Mouse (Mus musculus): ENCODE measurements at regions not wholly inside any gene's neighbourhood (a gene's known extent, or its start where the extent isn't known, plus 50 kb on each side); places are given as distances from the start of the nearest gene placed in this dataset.

DNA sequence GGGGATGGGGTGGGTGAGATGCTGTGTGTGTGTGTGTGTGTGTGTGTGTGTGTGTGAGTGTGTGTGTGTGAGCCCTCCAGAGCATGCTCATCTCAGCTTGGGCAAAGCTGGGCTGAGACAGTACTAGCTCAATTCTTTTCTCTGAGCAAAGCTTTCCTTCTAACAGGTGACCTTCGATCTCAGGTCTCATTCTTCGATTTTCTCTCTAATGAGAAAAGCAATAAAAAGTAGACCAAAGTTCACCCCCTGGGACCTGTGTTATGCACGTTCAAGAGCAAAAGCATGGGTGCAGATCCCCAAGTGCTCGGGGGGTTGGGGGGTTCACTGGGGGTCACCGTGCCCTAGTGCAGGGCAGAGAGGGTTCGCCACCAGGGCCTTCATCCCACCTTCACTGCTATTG is 103.1 kb upstream of the Slc22a12 start:
- DNase-seq (ENCODE audit: low read depth, low spot score): no peak

GRCm38 (mm10) chr19:6644871-6645270 is 102.0 kb upstream of the Slc22a12 start:
- DNase-seq (ENCODE audit: low read depth, low spot score): no peak

- DNase-seq (ENCODE audit: low read depth, low spot score): no peak
Observed at GRCm38 (mm10) chr19:6639681-6640080, 96.8 kb upstream of the Slc22a12 start.

DNA sequence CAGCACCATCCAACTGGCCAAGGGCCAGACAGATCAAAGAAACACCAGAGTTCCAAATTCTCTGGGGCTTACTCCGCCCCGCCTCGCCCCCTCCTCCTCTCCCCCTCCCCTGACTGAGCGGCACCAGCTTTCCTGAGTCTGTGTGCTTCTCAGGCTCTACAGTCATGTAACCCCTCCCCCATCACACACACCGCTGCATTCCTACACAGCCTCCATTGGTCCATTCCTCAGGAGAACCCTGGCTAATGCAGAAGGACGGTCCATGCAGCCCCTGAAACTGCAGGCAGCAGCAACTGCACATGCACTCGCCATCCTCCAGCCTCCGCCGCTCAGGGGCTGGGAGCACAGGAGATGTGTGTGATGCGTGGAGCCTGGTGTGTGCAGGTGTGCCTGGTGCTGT is 90.6 kb upstream of the Slc22a12 start:
- peak; percentile 50 for DNase-seq (ENCODE audit: low read depth, low spot score)

DNA sequence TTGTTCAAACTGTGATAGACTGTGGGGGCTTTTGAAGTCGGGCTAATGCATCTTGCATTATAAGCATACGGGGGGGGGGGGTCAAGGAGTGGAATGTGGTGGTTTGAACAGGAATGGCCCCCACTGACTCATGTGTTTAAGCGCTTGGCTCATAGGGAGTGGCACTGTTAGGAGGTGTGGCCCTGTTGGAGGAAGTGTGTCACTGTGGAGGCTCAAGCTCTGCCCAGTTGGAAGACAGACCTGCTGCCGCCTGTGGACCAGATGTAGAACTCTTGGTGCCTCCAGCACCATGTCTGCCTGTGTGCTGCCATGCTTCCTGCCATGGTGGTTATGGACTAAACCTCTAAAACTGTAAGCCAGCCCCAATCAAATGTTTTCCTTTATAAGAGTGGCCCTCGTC is 89.0 kb upstream of the Slc22a12 start:
- DNase-seq (ENCODE audit: low read depth, low spot score): no peak

DNA sequence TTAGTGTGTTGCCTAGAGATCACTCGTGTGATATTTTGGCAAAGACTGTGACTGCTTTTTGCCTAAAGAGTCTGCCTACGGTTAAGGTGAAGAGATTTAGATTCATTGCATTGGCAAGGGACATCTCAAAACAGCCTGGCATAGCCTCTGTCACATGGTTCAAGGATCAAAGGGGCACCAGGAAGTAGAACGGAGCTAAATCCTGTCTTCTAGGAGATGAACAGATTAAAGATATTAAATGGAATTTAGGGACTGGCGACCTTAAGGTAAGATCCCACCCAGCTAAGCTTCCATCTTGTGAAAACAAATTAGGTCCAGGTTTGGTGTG is 87.7 kb upstream of the Slc22a12 start:
- no peak for DNase-seq (ENCODE audit: low read depth, low spot score)

DNA sequence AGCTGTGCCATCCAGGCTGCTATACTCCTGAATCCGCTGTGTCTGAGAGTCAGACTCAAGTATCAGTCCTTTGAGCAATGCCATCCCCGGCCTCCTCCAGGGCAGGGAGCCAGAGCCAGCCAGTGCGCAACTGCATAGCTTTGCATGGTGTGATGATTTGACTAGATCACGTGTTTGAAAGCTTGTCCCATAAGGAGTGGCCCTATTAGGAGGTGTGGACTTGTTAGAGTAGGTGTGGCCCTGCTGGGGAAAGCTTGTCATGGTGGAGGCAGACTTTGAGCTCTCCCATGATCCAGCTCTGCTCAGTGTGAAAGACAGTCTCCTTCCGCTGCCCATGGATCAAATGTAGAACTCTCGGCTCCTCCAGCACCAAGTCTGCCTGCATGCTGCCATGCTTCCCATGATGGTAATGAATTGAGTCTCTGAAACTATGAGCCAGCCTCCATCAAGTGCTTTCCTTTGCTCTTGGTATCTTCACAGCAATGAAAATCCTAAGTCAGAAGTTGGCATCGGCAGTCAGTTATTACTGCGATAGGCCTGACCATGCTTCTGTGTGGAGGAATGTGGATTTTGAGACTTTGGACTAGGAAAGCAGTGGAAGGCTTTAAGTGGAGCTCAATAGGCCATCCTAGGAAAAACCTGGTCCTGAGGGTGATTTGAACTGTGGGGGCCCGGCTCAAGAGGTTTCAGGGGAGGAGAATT is 87.2 kb upstream of the Slc22a12 start:
- DNase-seq (ENCODE audit: low read depth, low spot score): no peak

DNA sequence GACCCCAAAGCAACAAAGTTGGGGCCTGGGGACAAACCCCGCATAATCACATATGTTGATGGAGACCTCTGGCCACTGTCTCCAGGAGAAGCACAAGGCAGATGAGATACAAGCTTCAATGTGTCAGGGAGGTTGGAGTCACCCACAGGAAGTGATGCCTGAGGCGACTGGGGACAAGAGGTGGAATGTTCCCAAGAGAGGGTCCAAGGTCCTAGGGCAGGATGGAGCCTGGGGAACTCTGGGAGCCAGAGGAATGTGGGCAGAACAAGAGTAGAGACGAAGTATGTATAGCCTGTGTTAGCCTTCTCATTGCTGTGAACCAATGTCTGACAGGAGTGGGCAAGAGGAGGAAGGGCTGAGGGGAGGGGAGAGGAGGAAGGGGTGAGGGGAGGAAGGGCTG is 82.7 kb upstream of the Slc22a12 start:
- no peak for DNase-seq (ENCODE audit: low read depth, low spot score)

GRCm38 (mm10) chr19:6621023-6621422 is 78.2 kb upstream of the Slc22a12 start:
- DNase-seq (ENCODE audit: low read depth, low spot score): no peak

DNA sequence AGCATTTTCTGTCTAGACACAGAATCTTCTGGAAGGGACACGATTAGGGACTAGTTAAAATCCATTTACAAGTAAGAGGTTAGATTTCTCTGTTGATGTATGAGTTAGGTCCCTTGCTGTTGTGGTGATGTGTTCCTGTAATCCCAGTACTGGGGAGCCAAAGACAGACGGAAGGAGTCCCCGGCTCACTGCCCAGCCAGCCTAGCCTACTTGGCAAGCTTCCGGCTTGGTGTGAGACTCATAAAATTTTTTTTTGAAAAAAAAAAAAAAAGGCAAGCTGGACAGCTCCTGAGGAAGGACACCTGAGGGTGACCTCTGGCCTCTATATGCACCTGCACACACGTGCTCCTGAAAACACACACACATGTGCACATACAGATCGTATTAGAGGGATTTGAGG is 76.7 kb upstream of the Slc22a12 start:
- no peak for DNase-seq (ENCODE audit: low read depth, low spot score)

GRCm38 (mm10) chr19:6616659-6617058 is 73.8 kb upstream of the Slc22a12 start:
- DNase-seq (ENCODE audit: low read depth, low spot score): no peak

GRCm38 (mm10) chr19:6612441-6612840 is 69.6 kb upstream of the Slc22a12 start:
- DNase-seq (ENCODE audit: low read depth, low spot score): no peak

DNA sequence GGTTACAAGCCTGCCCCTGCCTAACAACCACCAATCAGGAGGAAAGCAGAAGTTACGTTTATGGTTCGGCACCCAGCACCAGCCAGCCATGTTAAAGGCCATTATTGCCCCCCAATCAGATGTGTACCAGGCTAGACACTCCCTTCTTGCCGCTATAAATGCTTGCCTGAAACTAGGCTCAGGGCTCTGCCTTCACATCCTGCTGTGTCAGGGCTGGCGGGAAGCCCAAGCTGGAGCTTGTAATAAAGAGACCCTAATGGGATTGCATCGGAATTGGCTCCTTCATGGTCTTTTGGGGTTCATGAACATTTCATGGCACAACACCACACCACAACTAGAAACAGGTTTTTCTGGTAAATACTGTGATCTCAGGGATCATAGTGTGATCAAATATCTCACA is 69.1 kb upstream of the Slc22a12 start:
- DNase-seq (ENCODE audit: low read depth, low spot score): no peak

- no peak for DNase-seq (ENCODE audit: low read depth, low spot score)
Observed at GRCm38 (mm10) chr19:6610715-6611114, 67.9 kb upstream of the Slc22a12 start.

DNA sequence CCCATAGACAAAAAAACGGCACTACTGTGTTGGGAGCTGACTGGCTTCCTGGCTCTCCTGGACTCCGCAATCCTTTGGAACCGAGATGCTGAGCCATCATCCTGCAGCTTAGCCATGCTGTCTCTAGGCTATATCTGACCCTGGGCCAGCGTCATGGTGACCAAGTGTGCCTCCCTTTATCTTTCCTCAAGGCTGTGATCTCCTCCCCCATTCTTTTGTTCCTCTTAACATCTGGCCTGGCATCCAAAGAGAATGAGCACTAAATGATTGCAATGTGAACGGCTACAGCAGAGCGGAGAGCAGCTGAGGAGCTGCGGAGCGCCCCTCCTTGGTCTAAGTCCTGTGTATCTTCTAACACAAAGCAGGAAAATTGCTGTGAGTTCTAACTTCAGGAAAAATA is 67.2 kb upstream of the Slc22a12 start:
- DNase-seq (ENCODE audit: low read depth, low spot score): no peak

GRCm38 (mm10) chr19:6607501-6607900 is 64.7 kb upstream of the Slc22a12 start:
- DNase-seq (ENCODE audit: low read depth, low spot score): no peak

GRCm38 (mm10) chr19:6606667-6607066 is 63.8 kb upstream of the Slc22a12 start:
- DNase-seq (ENCODE audit: low read depth, low spot score): no peak

DNA sequence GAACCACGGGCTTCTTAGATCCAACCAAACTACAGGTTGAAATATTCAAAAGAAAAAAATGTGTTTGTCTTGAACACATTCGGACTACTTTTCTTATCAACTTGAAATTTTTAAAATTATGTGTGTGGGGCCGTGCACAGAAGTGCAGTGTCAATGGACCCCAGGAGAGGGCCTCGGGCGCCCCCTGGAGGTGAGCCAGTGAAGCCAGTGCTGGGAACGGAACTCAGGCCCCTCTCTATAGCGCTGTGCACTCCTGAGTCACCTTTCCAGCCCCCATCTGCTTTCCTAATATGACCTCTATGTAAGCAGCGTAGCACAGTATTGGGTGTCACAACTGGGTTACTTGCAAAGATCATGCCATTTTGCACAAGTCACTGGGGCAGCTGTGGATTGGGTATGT is 61.9 kb upstream of the Slc22a12 start:
- DNase-seq (ENCODE audit: low read depth, low spot score): no peak

DNA sequence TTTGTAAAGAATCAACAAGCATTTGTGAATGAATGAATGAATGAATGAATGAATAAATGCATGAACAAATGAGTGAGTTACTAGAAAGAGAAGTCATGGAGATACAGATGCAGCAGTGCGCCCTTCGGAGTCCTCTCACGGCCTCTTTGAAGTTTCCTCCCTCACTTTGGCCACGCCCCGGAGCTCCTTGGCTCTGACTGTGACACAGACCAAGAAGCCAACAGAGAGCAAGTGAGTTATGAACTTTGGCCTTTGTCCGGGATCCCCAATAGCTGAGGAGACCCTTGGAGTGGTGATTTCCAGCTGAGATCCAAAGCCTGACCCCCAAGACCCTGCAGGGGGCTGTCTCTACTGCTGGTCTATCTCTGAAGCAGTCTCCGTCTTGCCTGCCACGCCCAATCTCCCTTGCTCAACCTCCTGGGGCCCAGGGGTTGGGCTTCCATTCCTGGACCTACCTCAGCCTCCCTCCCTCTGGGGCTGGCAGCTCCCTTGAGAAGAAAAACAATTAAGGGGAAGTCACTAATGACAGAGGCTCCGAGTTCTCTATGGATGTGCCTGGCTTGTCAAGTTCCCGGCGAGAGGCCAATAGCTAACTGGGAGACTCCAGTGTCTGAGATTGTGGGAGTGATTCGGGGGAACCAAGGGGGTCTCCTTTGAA is 58.2 kb upstream of the Slc22a12 start:
- DNase-seq (ENCODE audit: low read depth, low spot score): no peak

GRCm38 (mm10) chr19:6599281-6599680 is 56.4 kb upstream of the Slc22a12 start:
- DNase-seq (ENCODE audit: low read depth, low spot score): no peak

GRCm38 (mm10) chr19:6598186-6598585 is 55.4 kb upstream of the Slc22a12 start:
- DNase-seq (ENCODE audit: low read depth, low spot score): no peak

- DNase-seq (ENCODE audit: low read depth, low spot score): no peak
Observed at GRCm38 (mm10) chr19:6595801-6596200, 53.0 kb upstream of the Slc22a12 start.
